Mouse (Mus musculus) intestine, embryonic 15.5 days (tissue): ENCODE measurements at regions not wholly inside any gene's neighbourhood (a gene's known extent, or its start where the extent isn't known, plus 50 kb on each side); places are given as distances from the start of the nearest gene placed in this dataset.

Experiments used
- ATAC-seq: fragments of 200-750 bp; cut with Nextera tagmentation; 2 replicates; pipeline ENCODE4 v1.8.0; 2017; ENCODE audit warnings: moderate TSS enrichment, moderate library complexity
- H3K27ac ChIP-seq: fragments of 300-500 bp; sonication (generic); 2 replicates; pipeline ENCODE4 v1.5.1; 2015; ENCODE audit warnings: mild to moderate bottlenecking, inconsistent platforms
- H3K27me3 ChIP-seq: fragments of 300-500 bp; sonication (generic); replicated peaks from 2 replicates; pipeline ENCODE4 v1.6.1; 2015; ENCODE audit warnings: inconsistent platforms
- H3K36me3 ChIP-seq: fragments of 300-500 bp; sonication (generic); 2 replicates; pipeline ENCODE4 v1.6.1; 2015; ENCODE audit warnings: inconsistent platforms
- H3K4me1 ChIP-seq: fragments of 300-500 bp; sonication (generic); replicated peaks from 2 replicates; pipeline ENCODE4 v1.6.1; 2015; ENCODE audit warnings: inconsistent platforms
- H3K4me2 ChIP-seq: fragments of 300-500 bp; sonication (generic); replicated peaks from 2 replicates; pipeline ENCODE4 v1.6.1; 2015; ENCODE audit warnings: mild to moderate bottlenecking, inconsistent platforms
- H3K4me3 ChIP-seq: fragments of 300-500 bp; sonication (generic); replicated peaks from 2 replicates; pipeline ENCODE4 v1.5.1; 2015; ENCODE audit warnings: inconsistent platforms
- H3K9ac ChIP-seq: fragments of 300-500 bp; sonication (generic); 2 replicates; pipeline ENCODE4 v1.6.1; 2015; ENCODE audit warnings: inconsistent platforms
- H3K9me3 ChIP-seq: fragments of 300-500 bp; sonication (generic); 2 replicates; pipeline ENCODE4 v1.6.1; 2016; ENCODE audit warnings: inconsistent platforms
- WGBS: fragments of 180-500 bp; shearing (Covaris S2); methylation state at CpG from one replicate; pipeline ENCODE4 v1.1.7; 2015; 5-methylcytosine and 5-hydroxymethylcytosine counted together

DNA sequence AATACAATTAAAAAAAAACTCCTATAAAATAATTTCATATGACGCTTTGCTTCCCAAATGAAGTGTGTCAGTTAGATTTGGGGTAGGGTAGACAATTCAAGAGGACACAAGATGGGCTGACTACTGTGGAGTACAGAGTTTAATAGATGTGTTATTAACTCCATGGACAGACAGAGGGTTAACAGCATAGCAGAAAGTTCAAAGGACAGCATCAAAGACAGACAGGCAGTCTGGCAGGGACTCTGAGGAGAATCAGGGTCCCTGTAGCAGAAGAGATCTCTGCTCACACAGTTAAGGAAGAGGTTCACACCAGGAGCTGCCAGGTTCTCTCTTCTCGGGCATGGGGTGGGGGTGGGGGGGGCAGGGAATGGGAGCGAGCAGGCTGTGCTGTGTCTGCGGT lies 51.6 kb upstream of the Hs6st1 start:
- Histone ChIP-seq H3K4me3 (no peak overlapping the region), H3K36me3 (no peaks in the 10 kb centered on the region), H3K4me1 (peaks cover 7% of the 10 kb centered on the region), H3K9ac (no peak overlapping the region), H3K27ac (no peak overlapping the region), H3K27me3 (no peaks in the 10 kb centered on the region), H3K4me2 (no peak overlapping the region), H3K9me3 (no peaks in the 10 kb centered on the region)
- ATAC-seq = no peak
- WGBS = 38% methylated on average over 4 of the region's 4 CpGs

DNA sequence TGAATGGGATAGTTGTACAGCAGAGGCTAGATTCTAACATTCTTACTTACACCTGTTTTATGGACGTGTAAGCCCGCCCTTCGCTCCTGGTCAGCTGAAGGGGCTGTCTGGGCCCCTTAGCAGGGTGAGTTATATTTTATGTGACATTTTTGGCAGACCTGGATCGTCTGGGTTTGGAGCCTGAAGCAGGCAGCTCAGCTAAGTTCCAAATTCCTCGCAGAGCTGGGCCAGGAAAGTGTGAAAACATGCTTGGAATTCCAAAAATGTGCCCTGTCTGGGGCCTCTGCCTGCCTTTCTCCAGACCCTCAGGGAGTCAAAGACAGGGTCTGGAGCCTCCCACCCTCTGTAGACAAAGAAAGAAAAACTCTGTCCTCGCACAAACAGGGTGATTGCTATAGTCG lies 51.1 kb upstream of the Hs6st1 start:
- H3K4me2 ChIP-seq = no peak overlapping the region
- peak; percentile 71 for ATAC-seq
- WGBS = 7% methylated on average over 7 of the region's 7 CpGs
- H3K9ac ChIP-seq = no peak overlapping the region
- 0 out of 2 replicates have a peak overlapping the region, but pooled peaks have one; percentile 4 for H3K27ac ChIP-seq
- H3K27me3 ChIP-seq = no peaks in the 10 kb centered on the region
- H3K9me3 ChIP-seq = no peaks in the 10 kb centered on the region
- H3K4me3 ChIP-seq = no peak overlapping the region
- no peaks in the 10 kb centered on the region for H3K36me3 ChIP-seq
- H3K4me1 ChIP-seq = peaks cover 7% of the 10 kb centered on the region

DNA sequence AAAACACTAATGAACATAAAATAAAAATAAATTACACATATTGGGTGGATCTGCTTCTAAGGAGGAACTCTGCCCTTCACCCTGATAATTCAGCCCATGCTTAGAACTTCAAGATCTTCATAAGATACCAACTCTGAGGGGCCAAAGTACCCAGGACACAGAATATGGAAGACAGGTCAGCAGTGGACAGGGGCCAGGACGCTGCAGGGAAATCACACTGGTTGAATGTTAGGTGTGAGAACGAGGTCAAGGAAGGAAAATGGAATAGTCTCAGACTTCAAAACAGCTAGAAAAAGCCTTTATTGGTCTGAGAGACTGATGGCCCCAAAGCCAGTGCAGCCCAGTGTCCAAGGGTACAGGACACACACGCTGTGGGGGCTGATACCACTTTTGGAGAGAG lies 50.5 kb upstream of the Hs6st1 start:
- Histone ChIP-seq H3K4me3 (no peak overlapping the region), H3K36me3 (no peaks in the 10 kb centered on the region), H3K27me3 (no peaks in the 10 kb centered on the region), H3K4me2 (no peak overlapping the region), H3K9ac (no peak overlapping the region), H3K9me3 (no peaks in the 10 kb centered on the region), H3K4me1 (peaks cover 7% of the 10 kb centered on the region), H3K27ac (0 out of 2 replicates have a peak overlapping the region, but pooled peaks have one; percentile 17)
- ATAC-seq = no peak
- WGBS = 46% methylated on average over 3 of the region's 3 CpGs
